Mouse (Mus musculus) ES-E14 (cell line): ENCODE measurements around the gene Itga10. TPM values are rescaled to one million over a fixed set of nuclear protein-coding genes. Genes with fewer than 3 reads are reported as not detected.
"Not testable (repeated sequence)": the region's sequence is repeated elsewhere in the genome, so short reads cannot be mapped to it uniquely, and the experiment has no call there.

Source experiments
- DNase-seq: peaks from one replicate; pipeline ENCODE4 v3.0.0-alpha.2; 2013; ENCODE audit warnings: low read depth, low spot score
- H3K27ac ChIP-seq: 2 replicates; pipeline ENCODE4 v1.5.1; 2012; ENCODE audit warnings: low read depth, mild to moderate bottlenecking, low read length, moderate library complexity, mixed read lengths; ENCODE audit not compliant: poor library complexity, insufficient read depth, severe bottlenecking
- H3K36me3 ChIP-seq: 2 replicates; pipeline ENCODE4 v1.6.1; 2012; ENCODE audit warnings: mild to moderate bottlenecking, low read length, moderate library complexity, mixed read lengths; ENCODE audit not compliant: control insufficient read depth, poor library complexity, insufficient read depth, severe bottlenecking
- H3K4me1 ChIP-seq, 2 experiments: fragments of 150-350 bp in 1 of 2; sonication (generic) in 1 of 2; 2 replicates each; pipeline ENCODE4 v1.6.1; 2012; ENCODE audit warnings: low read length in 2 of 2, mild to moderate bottlenecking in 1 of 2, mixed read lengths in 1 of 2; ENCODE audit not compliant: control insufficient read depth in 2 of 2, insufficient read depth in 2 of 2, poor library complexity in 1 of 2
- H3K4me3 ChIP-seq, 2 experiments: fragments of 150-350 bp in 1 of 2; sonication (generic) in 1 of 2; 2 replicates each; pipeline ENCODE4 v1.5.1; 2012; ENCODE audit warnings: low read length in 2 of 2, low read depth in 1 of 2, mild to moderate bottlenecking in 1 of 2, mixed read lengths in 1 of 2; ENCODE audit not compliant: insufficient read depth in 1 of 2, poor library complexity in 1 of 2, severe bottlenecking in 1 of 2
- H3K9ac ChIP-seq: 2 replicates; pipeline ENCODE4 v1.6.1; 2012; ENCODE audit warnings: low read depth, mild to moderate bottlenecking, low read length, mixed read lengths; ENCODE audit not compliant: poor library complexity, insufficient read depth, severe bottlenecking
- H3K9me3 ChIP-seq: fragments of 150-350 bp; sonication (generic); 2 replicates; pipeline ENCODE4 v1.6.1; 2012; ENCODE audit warnings: low read depth, mild to moderate bottlenecking, low read length; ENCODE audit not compliant: control insufficient read depth, insufficient read depth
- CHD2 ChIP-seq: IDR thresholded peaks from 2 replicates; pipeline ENCODE4 v1.6.1; 2014; ENCODE audit warnings: mild to moderate bottlenecking, low read depth, low read length, inconsistent platforms
- HCFC1 ChIP-seq: IDR thresholded peaks from 2 replicates; pipeline ENCODE4 v1.6.1; 2012; ENCODE audit warnings: low read length, inconsistent platforms, borderline replicate concordance; ENCODE audit not compliant: insufficient read depth
- MAFK ChIP-seq: IDR thresholded peaks from 2 replicates; pipeline ENCODE4 v1.6.1; 2014; ENCODE audit warnings: mild to moderate bottlenecking, low read depth, low read length, inconsistent platforms; ENCODE audit not compliant: insufficient read depth
- ZC3H11A ChIP-seq: IDR thresholded peaks from 2 replicates; pipeline ENCODE4 v1.6.1; 2012; ENCODE audit warnings: low read depth, mild to moderate bottlenecking, inconsistent platforms, low read length, borderline replicate concordance
- ZNF384 ChIP-seq: IDR thresholded peaks from 2 replicates; pipeline ENCODE4 v1.6.1; 2012; ENCODE audit warnings: low read depth, low read length, inconsistent platforms
- in situ Hi-C, 2 experiments: fragments of 600-800 bp; cut with MboI; formaldehyde crosslinking; loops; one replicate each; pipeline ENCODE4 v1.15.1; 2025; ENCODE audit warnings: low sequenced_read_pairs in 2 of 2, inconsistent platforms in 1 of 2; ENCODE audit not compliant: unreplicated experiment in 2 of 2
- total RNA-seq: library from RNA; depleted of rRNA; stranded (reverse); fragments of 300-350 nt; gene quantifications from 2 replicates; pipeline ENCODE4 v1.2.3, GENCODE M21; 2012

Gene Itga10
- total RNA-seq, 1 experiment, result 1.7 TPM

DNA sequence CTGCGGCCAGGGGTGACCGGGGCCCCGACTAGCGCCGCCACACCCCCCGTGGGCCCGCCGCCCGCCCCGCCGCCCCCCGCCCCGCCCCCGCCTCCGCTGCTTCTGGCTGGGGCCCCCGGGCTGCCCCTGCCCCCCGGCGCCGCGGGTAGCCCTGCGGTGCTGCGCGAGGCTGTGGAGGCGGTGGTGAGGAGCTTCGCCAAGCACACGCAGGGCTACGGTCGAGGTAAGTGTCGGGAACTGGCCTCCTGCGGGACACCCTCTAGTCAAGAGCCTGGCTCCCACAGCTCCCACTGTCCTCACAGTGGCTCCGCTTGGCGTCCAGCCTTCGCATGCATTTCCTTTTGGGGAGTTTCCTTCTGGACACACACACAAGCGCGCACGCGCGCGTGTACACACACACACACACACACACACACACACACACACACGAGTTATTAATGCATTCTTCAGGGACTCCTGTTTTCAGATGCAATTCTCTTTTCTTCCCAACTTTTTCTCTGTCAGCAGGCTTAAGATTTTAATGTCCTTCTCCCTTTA lies 44.1 kb upstream of the Itga10 start:
- in situ Hi-C loops, result no loop called here
- no peaks in the 10 kb centered on the region for H3K36me3 ChIP-seq
- peaks cover 4 to 9% of the 10 kb centered on the region in 2 experiments; a peak in 3 of 4 replicates for H3K4me1 ChIP-seq
- H3K9ac ChIP-seq, result peak overlapping the region; percentile 70; the same call in 1 of the 2 replicates
- H3K27ac ChIP-seq, result no peak overlapping the region
- DNase-seq, result no peak
- H3K9me3 ChIP-seq, result no peaks in the 10 kb centered on the region
- no peak for TF ChIP-seq MAFK
- no peak for TF ChIP-seq ZNF384
- TF ChIP-seq HCFC1, result no peak
- no peak for TF ChIP-seq ZC3H11A
- peak overlapping the region; percentile 68 to 82 for H3K4me3 ChIP-seq

- no peaks in the 10 kb centered on the region for H3K36me3 ChIP-seq
- DNase-seq, result no peak
- peak overlapping the region in 1 of 2 experiments; percentile 68; a peak in 1 of 4 replicates for H3K4me3 ChIP-seq
- TF ChIP-seq MAFK (no peak), ZNF384 (no peak), ZC3H11A (no peak), HCFC1 (no peak), CHD2 (no peak)
- peaks cover 4 to 9% of the 10 kb centered on the region in 2 experiments; a peak in 3 of 4 replicates for H3K4me1 ChIP-seq
- no peak overlapping the region for H3K9ac ChIP-seq
- in situ Hi-C loops, result no loop called here
- no peaks in the 10 kb centered on the region for H3K9me3 ChIP-seq
- H3K27ac ChIP-seq, result no peak overlapping the region
These were observed 43.3 kb upstream of the Itga10 start for GRCm38 (mm10) chr3:96601941-96602703.

GRCm38 (mm10) chr3:96602704-96603084 lies 42.7 kb upstream of the Itga10 start:
- no peak for DNase-seq
- no peak for TF ChIP-seq ZNF384
- TF ChIP-seq CHD2, result no peak
- no peak for TF ChIP-seq HCFC1
- TF ChIP-seq ZC3H11A, result no peak
- TF ChIP-seq MAFK, result no peak

DNA sequence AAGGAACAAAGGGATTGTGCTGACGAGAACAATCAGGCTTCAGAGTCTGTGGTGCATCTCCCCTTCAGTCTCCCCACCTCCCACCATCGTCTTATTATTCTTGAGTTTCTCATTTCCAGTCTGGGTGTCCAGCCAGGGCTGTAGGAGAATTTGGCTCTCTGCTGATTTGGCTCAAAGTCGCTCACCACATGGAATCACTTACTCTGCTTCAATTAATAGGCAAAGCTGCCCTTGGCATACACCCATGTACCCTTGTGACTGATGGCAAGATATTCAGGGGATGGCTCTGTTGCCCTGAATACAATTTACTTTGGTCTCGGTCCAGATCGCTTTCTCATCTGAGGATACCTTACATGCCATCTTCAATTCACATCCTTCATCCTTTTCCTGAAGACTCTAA lies 42.1 kb upstream of the Itga10 start:
- H3K4me3 ChIP-seq, result no peak overlapping the region
- H3K36me3 ChIP-seq, result no peaks in the 10 kb centered on the region
- H3K27ac ChIP-seq, result no peak overlapping the region
- in situ Hi-C loops, result no loop called here
- H3K9ac ChIP-seq, result no peak overlapping the region
- no peak for DNase-seq
- TF ChIP-seq HCFC1 (no peak), CHD2 (no peak), ZC3H11A (no peak), MAFK (no peak), ZNF384 (no peak)
- peaks cover 2 to 4% of the 10 kb centered on the region in 2 experiments; a peak in 2 of 4 replicates for H3K4me1 ChIP-seq
- H3K9me3 ChIP-seq, result no peaks in the 10 kb centered on the region

More at GRCm38 (mm10) chr3:96602704-96603084, 42.7 kb upstream of the Itga10 start:
- no peak overlapping the region for H3K27ac ChIP-seq
- H3K9me3 ChIP-seq, result no peaks in the 10 kb centered on the region
- peaks cover 2 to 5% of the 10 kb centered on the region in 2 experiments; a peak in 2 of 4 replicates for H3K4me1 ChIP-seq
- H3K36me3 ChIP-seq, result no peaks in the 10 kb centered on the region
- in situ Hi-C loops, result no loop called here
- H3K9ac ChIP-seq, result no peak overlapping the region
- no peak overlapping the region for H3K4me3 ChIP-seq

GRCm38 (mm10) chr3:96606007-96606406 lies 39.4 kb upstream of the Itga10 start:
- H3K4me1 ChIP-seq, H3K9me3 ChIP-seq, H3K36me3 ChIP-seq, H3K4me3 ChIP-seq, H3K27ac ChIP-seq, DNase-seq, in situ Hi-C loops, H3K9ac ChIP-seq: not testable (repeated sequence)
